Mouse (Mus musculus) c-Kit-positive CD71-positive TER-119-negative erythroid progenitor cells, embryonic 14.5 days (primary cell): ENCODE measurements around the gene Tuba1b.

Experiments used
- DNase-seq: peaks from one replicate; pipeline ENCODE4 v3.0.0-alpha.2; 2013; ENCODE audit warnings: low read depth

Gene Tuba1b

GRCm38 (mm10) chr15:98891198-98891742 lies 43.1 kb downstream of the Tuba1b start:
- DNase-seq: no peak

GRCm38 (mm10) chr15:98887526-98887925 lies 46.8 kb downstream of the Tuba1b start:
- DNase-seq: no peak

GRCm38 (mm10) chr15:98886667-98887387 lies 47.5 kb downstream of the Tuba1b start:
- no peak for DNase-seq

GRCm38 (mm10) chr15:98884106-98884505 lies 50.3 kb downstream of the Tuba1b start:
- DNase-seq: no peak

GRCm38 (mm10) chr15:98883661-98884060 lies 50.7 kb downstream of the Tuba1b start:
- no peak for DNase-seq

- no peak for DNase-seq
Observed at GRCm38 (mm10) chr15:98881656-98882008, 52.7 kb downstream of the Tuba1b start.
